Mouse (Mus musculus) kidney, postnatal 4 days (tissue): ENCODE measurements at regions not wholly inside any gene's neighbourhood (a gene's known extent, or its start where the extent isn't known, plus 50 kb on each side); places are given as distances from the start of the nearest gene placed in this dataset.

Experiments
- DNase-seq, 2 experiments: peaks; one replicate each; pipeline ENCODE4 v3.0.0; 2021; ENCODE audit warnings: mixed read lengths in 2 of 2

GRCm38 (mm10) chr13:31681571-31681970 is 56.0 kb downstream of the Foxf2 start:
- DNase-seq: no peak

GRCm38 (mm10) chr13:31683311-31683710 is 57.7 kb downstream of the Foxf2 start:
- no peak for DNase-seq

- DNase-seq: no peak
These were observed 62.9 kb downstream of the Foxf2 start for GRCm38 (mm10) chr13:31688531-31688930.

GRCm38 (mm10) chr13:31689317-31689716 is 63.7 kb downstream of the Foxf2 start:
- DNase-seq: peak; percentile 53 to 57

- DNase-seq: no peak
These were observed 70.1 kb downstream of the Foxf2 start for GRCm38 (mm10) chr13:31695725-31696124.

- no peak for DNase-seq
These were observed 78.6 kb downstream of the Foxf2 start for GRCm38 (mm10) chr13:31704199-31704598.

- DNase-seq: peak; percentile 40 to 52
These were observed 79.8 kb downstream of the Foxf2 start for GRCm38 (mm10) chr13:31705406-31705805.

- DNase-seq: peak in 1 of 2 experiments; percentile 6
These were observed 85.1 kb downstream of the Foxf2 start for GRCm38 (mm10) chr13:31710681-31711080.

- peak; percentile 4 to 21 for DNase-seq
These were observed 90.1 kb downstream of the Foxf2 start for GRCm38 (mm10) chr13:31715683-31716082.

- no peak for DNase-seq
These were observed 89.7 kb upstream of the Foxc1 start for GRCm38 (mm10) chr13:31716771-31717170.

- no peak for DNase-seq
These were observed 85.7 kb upstream of the Foxc1 start for GRCm38 (mm10) chr13:31720731-31721130.

GRCm38 (mm10) chr13:31728862-31729261 is 77.6 kb upstream of the Foxc1 start:
- DNase-seq: no peak

- DNase-seq: no peak
These were observed 60.2 kb upstream of the Foxc1 start for GRCm38 (mm10) chr13:31746276-31746675.
